Mouse (Mus musculus): ENCODE data around the gene Hivep2. TPM values are rescaled to one million over a fixed set of nuclear protein-coding genes. Genes with fewer than 3 reads are reported as not detected.

Gene Hivep2
- total RNA-seq, 1 experiment, result 2.3 TPM

DNA sequence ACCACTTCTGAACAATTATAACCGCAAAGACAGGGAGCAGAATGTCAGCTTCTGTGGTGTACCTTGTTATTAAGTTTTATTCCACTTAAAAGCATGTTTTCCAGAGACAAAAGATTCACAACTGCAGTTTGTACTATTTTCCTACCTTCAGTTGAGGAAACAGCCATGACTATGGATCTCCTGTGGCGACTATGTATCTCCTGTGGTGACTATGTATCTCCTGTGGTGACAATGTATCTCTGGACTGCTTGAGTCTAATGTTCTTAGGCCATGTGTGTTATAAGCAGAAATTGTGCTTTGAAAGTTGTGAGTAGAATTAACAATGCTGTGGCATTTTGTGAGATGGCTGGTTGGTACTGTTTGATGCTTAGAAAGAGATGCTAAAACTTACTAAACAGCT lies 51.5 kb downstream of the Hivep2 start:
- H3K9me3 ChIP-seq (ENCODE audit: control insufficient read depth, insufficient read depth, low read depth, low read length), result no peaks in the 10 kb centered on the region
- in situ Hi-C loops (cut with MboI; ENCODE audit: low sequenced_read_pairs in 2 of 2, unreplicated experiment in 2 of 2), result no loop called here
- no peaks in the 10 kb centered on the region for H3K36me3 ChIP-seq (ENCODE audit: control insufficient read depth, insufficient read depth, low read length, poor library complexity, severe bottlenecking)
- DNase-seq (ENCODE audit: low read depth, low spot score), result peak; percentile 1
- peaks cover 8 to 10% of the 10 kb centered on the region in 2 experiments for H3K4me1 ChIP-seq (ENCODE audit: control insufficient read depth in 2 of 2, insufficient read depth in 2 of 2, low read length in 2 of 2, poor library complexity in 1 of 2)
- H3K4me3 ChIP-seq (ENCODE audit: insufficient read depth in 1 of 2, low read depth in 1 of 2, low read length in 2 of 2, poor library complexity in 1 of 2, severe bottlenecking in 1 of 2), result no peak overlapping the region
- no peak overlapping the region for H3K27ac ChIP-seq (ENCODE audit: insufficient read depth, low read depth, low read length, poor library complexity, severe bottlenecking)
- TF ChIP-seq ZNF384 (IDR thresholded peaks at IDR 0.05; ENCODE audit: low read depth, low read length) (no peak), MAFK (IDR thresholded peaks at IDR 0.05; ENCODE audit: insufficient read depth, low read depth, low read length) (no peak), ZC3H11A (IDR thresholded peaks at IDR 0.05; ENCODE audit: borderline replicate concordance, low read depth, low read length) (no peak), CHD2 (IDR thresholded peaks at IDR 0.05; ENCODE audit: low read depth, low read length) (no peak), HCFC1 (IDR thresholded peaks at IDR 0.05; ENCODE audit: borderline replicate concordance, insufficient read depth, low read length) (no peak)
- no peak overlapping the region for H3K9ac ChIP-seq (ENCODE audit: insufficient read depth, low read depth, low read length, poor library complexity, severe bottlenecking)

DNA sequence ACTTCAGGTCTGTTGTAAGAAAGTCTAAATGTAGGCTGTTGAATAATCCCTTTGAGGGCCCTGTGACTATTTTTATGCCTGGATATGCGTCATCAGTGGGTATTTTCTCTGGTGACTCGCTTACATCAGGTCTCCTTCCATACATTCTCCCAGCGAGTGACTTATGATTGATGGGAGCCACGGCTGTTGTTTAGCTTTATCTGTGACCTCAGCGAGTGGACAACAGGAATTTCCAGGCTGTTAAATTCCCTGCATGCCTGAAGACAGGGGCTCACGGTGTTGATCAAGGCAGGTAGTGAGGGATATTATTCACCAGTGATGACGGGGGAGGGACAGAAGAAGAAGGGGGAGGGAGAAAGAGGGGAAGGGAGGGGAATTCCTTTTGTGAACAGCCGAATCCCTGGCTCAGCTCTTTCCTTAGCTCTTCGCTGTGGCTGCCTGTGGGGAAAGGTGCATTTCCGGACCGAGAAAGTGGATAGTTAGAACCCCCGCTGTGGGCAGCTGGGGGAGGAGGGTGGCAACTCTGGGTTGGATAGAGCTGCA lies 52.0 kb downstream of the Hivep2 start:
- no peak overlapping the region for H3K9ac ChIP-seq (ENCODE audit: insufficient read depth, low read depth, low read length, poor library complexity, severe bottlenecking)
- in situ Hi-C loops (cut with MboI; ENCODE audit: low sequenced_read_pairs in 2 of 2, unreplicated experiment in 2 of 2), result no loop called here
- H3K4me3 ChIP-seq (ENCODE audit: insufficient read depth in 1 of 2, low read depth in 1 of 2, low read length in 2 of 2, poor library complexity in 1 of 2, severe bottlenecking in 1 of 2), result no peak overlapping the region

DNA sequence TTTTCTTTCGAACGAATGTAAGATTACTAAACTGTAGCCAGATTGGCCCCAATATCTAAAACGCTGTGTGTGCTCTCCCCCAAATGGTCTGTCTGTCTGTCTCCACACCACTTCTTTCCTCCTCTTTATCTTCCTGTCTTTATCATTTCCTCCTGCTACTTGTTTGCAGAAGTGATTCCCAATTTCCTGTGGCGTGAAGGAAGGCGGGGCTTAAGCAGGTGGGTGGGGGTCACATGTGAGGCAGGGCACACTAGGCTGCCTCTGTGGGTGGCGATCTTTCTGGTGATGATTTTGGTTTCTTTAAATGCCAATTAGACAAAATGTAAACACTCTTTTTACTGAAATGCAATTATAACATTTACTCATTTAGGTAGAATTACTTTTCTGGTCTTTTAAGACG lies 52.8 kb downstream of the Hivep2 start:
- H3K9ac ChIP-seq (ENCODE audit: insufficient read depth, low read depth, low read length, poor library complexity, severe bottlenecking), result no peak overlapping the region
- in situ Hi-C loops (cut with MboI; ENCODE audit: low sequenced_read_pairs in 2 of 2, unreplicated experiment in 2 of 2), result no loop called here
- TF ChIP-seq HCFC1 (IDR thresholded peaks at IDR 0.05; ENCODE audit: borderline replicate concordance, insufficient read depth, low read length), result no peak
- H3K4me3 ChIP-seq (ENCODE audit: insufficient read depth in 1 of 2, low read depth in 1 of 2, low read length in 2 of 2, poor library complexity in 1 of 2, severe bottlenecking in 1 of 2), result no peak overlapping the region
- no peaks in the 10 kb centered on the region for H3K9me3 ChIP-seq (ENCODE audit: control insufficient read depth, insufficient read depth, low read depth, low read length)
- H3K36me3 ChIP-seq (ENCODE audit: control insufficient read depth, insufficient read depth, low read length, poor library complexity, severe bottlenecking), result no peaks in the 10 kb centered on the region
- DNase-seq (ENCODE audit: low read depth, low spot score), result peak; percentile 2
- H3K27ac ChIP-seq (ENCODE audit: insufficient read depth, low read depth, low read length, poor library complexity, severe bottlenecking), result no peak overlapping the region
- peaks cover 8 to 10% of the 10 kb centered on the region in 2 experiments for H3K4me1 ChIP-seq (ENCODE audit: control insufficient read depth in 2 of 2, insufficient read depth in 2 of 2, low read length in 2 of 2, poor library complexity in 1 of 2)

More for the DNA sequence above, 52.0 kb downstream of the Hivep2 start:
- no peak overlapping the region for H3K27ac ChIP-seq (ENCODE audit: insufficient read depth, low read depth, low read length, poor library complexity, severe bottlenecking)
- TF ChIP-seq ZNF384 (IDR thresholded peaks at IDR 0.05; ENCODE audit: low read depth, low read length) (no peak), MAFK (IDR thresholded peaks at IDR 0.05; ENCODE audit: insufficient read depth, low read depth, low read length) (peak; percentile 75)
- DNase-seq (ENCODE audit: low read depth, low spot score), result peak; percentile 66
- H3K4me1 ChIP-seq (ENCODE audit: control insufficient read depth in 2 of 2, insufficient read depth in 2 of 2, low read length in 2 of 2, poor library complexity in 1 of 2), result peaks cover 8 to 10% of the 10 kb centered on the region in 2 experiments
- H3K9me3 ChIP-seq (ENCODE audit: control insufficient read depth, insufficient read depth, low read depth, low read length), result no peaks in the 10 kb centered on the region
- no peaks in the 10 kb centered on the region for H3K36me3 ChIP-seq (ENCODE audit: control insufficient read depth, insufficient read depth, low read length, poor library complexity, severe bottlenecking)

DNA sequence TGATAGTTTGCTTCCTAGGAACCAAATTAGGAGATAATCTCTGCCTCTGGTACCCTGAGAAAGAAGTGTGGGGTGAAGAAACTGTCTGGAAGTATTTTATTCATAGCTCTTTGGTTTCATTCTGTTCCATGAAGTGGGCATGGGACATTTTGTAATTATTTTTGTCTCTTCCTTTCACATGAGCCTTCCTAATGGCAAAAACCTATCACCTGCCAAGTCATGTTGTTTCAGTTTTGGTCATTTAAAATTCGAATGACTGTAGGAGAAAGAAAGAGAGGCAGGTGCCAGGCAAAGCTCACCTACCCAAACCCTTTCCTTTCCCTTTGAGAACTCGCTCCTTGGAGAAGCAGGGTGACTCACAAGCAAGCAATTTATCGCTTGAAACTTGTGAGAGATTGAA lies 53.3 kb downstream of the Hivep2 start:
- Histone ChIP-seq H3K4me1 (ENCODE audit: control insufficient read depth in 2 of 2, insufficient read depth in 2 of 2, low read length in 2 of 2, poor library complexity in 1 of 2) (peaks cover 8 to 10% of the 10 kb centered on the region in 2 experiments), H3K9ac (ENCODE audit: insufficient read depth, low read depth, low read length, poor library complexity, severe bottlenecking) (no peak overlapping the region), H3K4me3 (ENCODE audit: insufficient read depth in 1 of 2, low read depth in 1 of 2, low read length in 2 of 2, poor library complexity in 1 of 2, severe bottlenecking in 1 of 2) (no peak overlapping the region), H3K27ac (ENCODE audit: insufficient read depth, low read depth, low read length, poor library complexity, severe bottlenecking) (no peak overlapping the region), H3K36me3 (ENCODE audit: control insufficient read depth, insufficient read depth, low read length, poor library complexity, severe bottlenecking) (no peaks in the 10 kb centered on the region), H3K9me3 (ENCODE audit: control insufficient read depth, insufficient read depth, low read depth, low read length) (no peaks in the 10 kb centered on the region)
- no peak for DNase-seq (ENCODE audit: low read depth, low spot score)
- TF ChIP-seq HCFC1 (IDR thresholded peaks at IDR 0.05; ENCODE audit: borderline replicate concordance, insufficient read depth, low read length), result no peak
- no peak for TF ChIP-seq CHD2 (IDR thresholded peaks at IDR 0.05; ENCODE audit: low read depth, low read length)
- TF ChIP-seq ZNF384 (IDR thresholded peaks at IDR 0.05; ENCODE audit: low read depth, low read length), result no peak
- TF ChIP-seq MAFK (IDR thresholded peaks at IDR 0.05; ENCODE audit: insufficient read depth, low read depth, low read length), result no peak
- TF ChIP-seq ZC3H11A (IDR thresholded peaks at IDR 0.05; ENCODE audit: borderline replicate concordance, low read depth, low read length), result no peak
- in situ Hi-C loops (cut with MboI; ENCODE audit: low sequenced_read_pairs in 2 of 2, unreplicated experiment in 2 of 2), result no loop called here

DNA sequence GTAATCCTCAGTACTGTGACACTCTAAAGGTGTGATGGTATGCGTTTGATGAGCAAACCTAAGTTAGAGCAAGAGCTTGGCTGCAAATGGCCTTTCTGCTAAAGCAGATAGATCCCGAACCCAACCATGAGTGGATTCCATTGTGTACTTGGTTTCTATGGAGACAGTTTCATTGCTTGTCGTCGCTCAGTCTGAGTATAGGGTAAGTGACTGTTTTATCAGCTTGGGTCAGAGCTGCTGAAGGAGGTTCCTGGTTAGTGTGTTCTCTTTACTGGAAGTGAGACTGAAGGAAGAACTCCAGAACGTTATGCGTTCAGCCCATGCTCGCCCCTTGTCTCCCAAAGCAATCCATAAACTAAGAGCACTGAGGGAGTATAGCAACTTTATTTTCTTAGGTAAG lies 54.4 kb downstream of the Hivep2 start:
- no peak for DNase-seq (ENCODE audit: low read depth, low spot score)
- Histone ChIP-seq H3K4me3 (ENCODE audit: insufficient read depth in 1 of 2, low read depth in 1 of 2, low read length in 2 of 2, poor library complexity in 1 of 2, severe bottlenecking in 1 of 2) (no peak overlapping the region), H3K27ac (ENCODE audit: insufficient read depth, low read depth, low read length, poor library complexity, severe bottlenecking) (no peak overlapping the region), H3K4me1 (ENCODE audit: control insufficient read depth in 2 of 2, insufficient read depth in 2 of 2, low read length in 2 of 2, poor library complexity in 1 of 2) (peaks cover 8 to 10% of the 10 kb centered on the region in 2 experiments), H3K36me3 (ENCODE audit: control insufficient read depth, insufficient read depth, low read length, poor library complexity, severe bottlenecking) (no peaks in the 10 kb centered on the region), H3K9me3 (ENCODE audit: control insufficient read depth, insufficient read depth, low read depth, low read length) (no peaks in the 10 kb centered on the region), H3K9ac (ENCODE audit: insufficient read depth, low read depth, low read length, poor library complexity, severe bottlenecking) (no peak overlapping the region)
- TF ChIP-seq MAFK (IDR thresholded peaks at IDR 0.05; ENCODE audit: insufficient read depth, low read depth, low read length) (no peak), ZC3H11A (IDR thresholded peaks at IDR 0.05; ENCODE audit: borderline replicate concordance, low read depth, low read length) (no peak), CHD2 (IDR thresholded peaks at IDR 0.05; ENCODE audit: low read depth, low read length) (no peak), HCFC1 (IDR thresholded peaks at IDR 0.05; ENCODE audit: borderline replicate concordance, insufficient read depth, low read length) (no peak), ZNF384 (IDR thresholded peaks at IDR 0.05; ENCODE audit: low read depth, low read length) (no peak)
- in situ Hi-C loops (cut with MboI; ENCODE audit: low sequenced_read_pairs in 2 of 2, unreplicated experiment in 2 of 2), result no loop called here

All from ES-E14 (cell line).